Mouse (Mus musculus) gastrocnemius, adult 18-20 months (tissue): ENCODE data around the gene Krtdap. TPM values are rescaled to one million over a fixed set of nuclear protein-coding genes. Genes with fewer than 3 reads are reported as not detected.

Experiments
- DNase-seq: peaks from one replicate; pipeline ENCODE4 v3.0.0; 2021; ENCODE audit warnings: low spot score
- total RNA-seq, 2 experiments: library from RNA; stranded (reverse); gene quantifications; 2 replicates each; pipeline ENCODE4 v1.2.3; 2021

The Krtdap gene
- total RNA-seq, 2 experiments from 2014 or later, result 2.1 TPM; not detected in 1

- no peak for DNase-seq
Observed at GRCm38 (mm10) chr7:30837277-30837676, 49.6 kb downstream of the Krtdap start.

GRCm38 (mm10) chr7:30840306-30840705, 52.6 kb downstream of the Krtdap start:
- no peak for DNase-seq

Other genes with a start within 250 kb of the Krtdap start
- 1,000 to 10,000 TPM; 1,641 to 2,096 TPM for gene Hspb6, start 235.7 kb upstream of the Krtdap start, total RNA-seq
- 1 to 10 TPM; 5.1 to 8.0 TPM for gene Proser3, start 235.6 kb upstream of the Krtdap start, total RNA-seq
- 1 to 10 TPM; 8.7 to 9.0 TPM for gene Lin37, start 228.1 kb upstream of the Krtdap start, total RNA-seq
- gene U2af1l4, start 224.6 kb upstream of the Krtdap start, total RNA-seq, result 10 to 100 TPM; 50.9 to 53.6 TPM
- 1 to 10 TPM; 1.0 to 1.3 TPM for gene Gm49396, start 224.6 kb upstream of the Krtdap start, total RNA-seq
- gene Psenen, start 224.3 kb upstream of the Krtdap start, total RNA-seq, result 100 to 1,000 TPM; 122 to 132 TPM
- 1 to 10 TPM in 1 of 2 experiments, under 1 TPM in 1; 0.82 to 1.4 TPM for gene Igflr1, start 222.5 kb upstream of the Krtdap start, total RNA-seq
- 10 to 100 TPM; 12.5 to 12.9 TPM for gene Kmt2b, start 199.2 kb upstream of the Krtdap start, total RNA-seq
- gene Zbtb32, start 189.0 kb upstream of the Krtdap start, total RNA-seq, result not detected
- gene Upk1a, start 175.0 kb upstream of the Krtdap start, total RNA-seq, result not detected
- 1,000 to 10,000 TPM; 2,016 to 2,070 TPM for gene Cox6b1, start 161.7 kb upstream of the Krtdap start, total RNA-seq
- not detected for gene Etv2, start 152.0 kb upstream of the Krtdap start, total RNA-seq
- 10 to 100 TPM; 37.6 to 40.7 TPM for gene Rbm42, start 137.6 kb upstream of the Krtdap start, total RNA-seq
- 1 to 10 TPM; 2.6 to 3.8 TPM for gene Haus5, start 122.9 kb upstream of the Krtdap start, total RNA-seq
- gene Pmis2, start 116.3 kb upstream of the Krtdap start, total RNA-seq, result 1 to 10 TPM; 2.8 to 3.9 TPM
- not detected for gene 2200002J24Rik, start 89.0 kb upstream of the Krtdap start, total RNA-seq
- under 1 TPM in 1 of 2 experiments, not detected in 1; 0.07 TPM for gene Atp4a, start 75.7 kb upstream of the Krtdap start, total RNA-seq
- 100 to 1,000 TPM; 215 to 233 TPM for gene Tmem147, start 58.4 kb upstream of the Krtdap start, total RNA-seq
- gene Gapdhs, start 44.2 kb upstream of the Krtdap start, total RNA-seq, result not detected
- gene Sbsn, start 36.4 kb upstream of the Krtdap start, total RNA-seq, result 1 to 10 TPM; 2.8 to 4.9 TPM
- under 1 TPM; 0.46 to 0.97 TPM for gene Dmkn, start 24.1 kb upstream of the Krtdap start, total RNA-seq
- under 1 TPM; 0.50 to 0.90 TPM for gene Ffar2, start 35.9 kb downstream of the Krtdap start, total RNA-seq
- not detected for gene Ffar3, start 68.3 kb downstream of the Krtdap start, total RNA-seq
- not detected for gene Ffar1, start 73.7 kb downstream of the Krtdap start, total RNA-seq
- not detected for gene Cd22, start 92.4 kb downstream of the Krtdap start, total RNA-seq
- gene Mag, start 127.0 kb downstream of the Krtdap start, total RNA-seq, result under 1 TPM; 0.48 to 0.76 TPM
- gene Hamp2, start 136.8 kb downstream of the Krtdap start, total RNA-seq, result not detected
- gene Hamp, start 156.1 kb downstream of the Krtdap start, total RNA-seq, result 1 to 10 TPM in 1 of 2 experiments, not detected in 1; 2.2 TPM
- 10 to 100 TPM; 80.6 to 92.8 TPM for gene Usf2, start 168.9 kb downstream of the Krtdap start, total RNA-seq
- gene Lsr, start 185.6 kb downstream of the Krtdap start, total RNA-seq, result under 1 TPM; 0.30 to 0.55 TPM
- not detected for gene Fam187b, start 185.9 kb downstream of the Krtdap start, total RNA-seq